7 mouse cellular contexts compared by ENCODE assay signal in genomic region chr1:37350886-37351651, GRCm38 (mm10). TPM values are rescaled to one million over a fixed set of nuclear protein-coding genes. Genes with fewer than 3 reads are reported as not detected.
DNase-seq lines count a peak whose midpoint lies in the region; ATAC-seq lines count a peak whose summit lies in the region.

No protein-coding gene starts in this region.

- no peaks in the 10 kb centered on the region for H3K9me3 ChIP-seq in midbrain, embryonic 12.5 days
- no peaks in the 10 kb centered on the region for H3K9me3 ChIP-seq in midbrain, embryonic 10.5 days (replicated peaks)
- no peaks in the 10 kb centered on the region for H3K9me3 ChIP-seq in hindbrain, embryonic 14.5 days (ENCODE audit: control insufficient read depth, low read length)

- intact Hi-C loops in left cerebral cortex, postnatal 14 days (cut with DNase I) = loop anchor here (5.0 kb wide), 1 partner anchor 49 kb away; no protein-coding TSS in a partner anchor

- H3K27ac ChIP-seq in midbrain, embryonic 12.5 days (replicated peaks) = no peak overlapping the region
- H3K27ac ChIP-seq in midbrain, embryonic 10.5 days (replicated peaks) = no peak overlapping the region
- no peak overlapping the region for H3K27ac ChIP-seq in hindbrain, embryonic 14.5 days

- peak; percentile 66; the same call in 1 of the 2 replicates for ATAC-seq in midbrain, embryonic 12.5 days (ENCODE audit: low FRiP score, low read depth)
- ATAC-seq in hindbrain, embryonic 14.5 days (ENCODE audit: low FRiP score) = peak; percentile 69
- ATAC-seq in granulocyte monocyte progenitor cell, adult 5-6 weeks (replicated peaks; ENCODE audit: poor library complexity, severe bottlenecking) = no peak

- H3K9ac ChIP-seq in midbrain, embryonic 12.5 days (replicated peaks) = no peak overlapping the region
- no peak overlapping the region for H3K9ac ChIP-seq in hindbrain, embryonic 14.5 days

- no peaks in the 10 kb centered on the region for H3K27me3 ChIP-seq in midbrain, embryonic 12.5 days
- H3K27me3 ChIP-seq in midbrain, embryonic 10.5 days (ENCODE audit: low read depth, poor library complexity, severe bottlenecking) = no peaks in the 10 kb centered on the region
- no peaks in the 10 kb centered on the region for H3K27me3 ChIP-seq in hindbrain, embryonic 14.5 days (ENCODE audit: control insufficient read depth, insufficient read depth, low read length)

- H3K36me3 ChIP-seq in midbrain, embryonic 12.5 days = no peaks in the 10 kb centered on the region
- H3K36me3 ChIP-seq in midbrain, embryonic 10.5 days = no peaks in the 10 kb centered on the region
- no peaks in the 10 kb centered on the region for H3K36me3 ChIP-seq in hindbrain, embryonic 14.5 days (replicated peaks; ENCODE audit: control insufficient read depth, insufficient read depth)

- H3K4me2 ChIP-seq in midbrain, embryonic 12.5 days (replicated peaks) = no peak overlapping the region
- H3K4me2 ChIP-seq in hindbrain, embryonic 14.5 days (replicated peaks) = no peak overlapping the region

- peaks cover 6% of the 10 kb centered on the region; the same call in 1 of the 2 replicates for H3K4me1 ChIP-seq in midbrain, embryonic 12.5 days
- H3K4me1 ChIP-seq in midbrain, embryonic 10.5 days = peaks cover 11% of the 10 kb centered on the region; the same call in 1 of the 2 replicates
- H3K4me1 ChIP-seq in hindbrain, embryonic 14.5 days (replicated peaks; ENCODE audit: control insufficient read depth, insufficient read depth, low read length) = no peaks in the 10 kb centered on the region

- 60% methylated on average over 7 of the region's 7 CpGs for WGBS in midbrain, embryonic 12.5 days
- 76% methylated on average over 7 of the region's 7 CpGs for WGBS in midbrain, embryonic 10.5 days
- WGBS in hindbrain, embryonic 14.5 days = 43% methylated on average over 7 of the region's 7 CpGs

- H3K4me3 ChIP-seq in midbrain, embryonic 12.5 days = no peak overlapping the region
- H3K4me3 ChIP-seq in midbrain, embryonic 10.5 days = no peak overlapping the region
- H3K4me3 ChIP-seq in hindbrain, embryonic 14.5 days (replicated peaks; ENCODE audit: low read length) = no peak overlapping the region

- no peak for DNase-seq in midbrain, embryonic 10.5 days (ENCODE audit: low spot score)
- DNase-seq in hindbrain, embryonic 14.5 days (ENCODE audit: low spot score) = peak; percentile 28
- peak; percentile 50 to 78 for DNase-seq in left cerebral cortex, postnatal 14 days (ENCODE audit: low spot score in 2 of 2)
- DNase-seq in right cerebral cortex, postnatal 25 days = peak; percentile 49
- no peak for DNase-seq in cerebellum, adult 9-11 months

RNA-seq across cellular contexts. Expression of gene Inpp4a, which starts 51.4 kb away (rescaled TPM):
- 27.4 and 30.6 TPM in 2 replicates for polyA plus RNA-seq in midbrain, embryonic 12.5 days (2016; fragmentation: Nextera tagmentation; extraction: Ambion mirVana)
- 11.9 and 17.4 TPM in 2 replicates for polyA plus RNA-seq in midbrain, embryonic 10.5 days (2016; fragmentation: Nextera tagmentation; extraction: Ambion mirVana)
- 63.7 and 64.3 TPM in 2 replicates for polyA plus RNA-seq in hindbrain, embryonic 14.5 days (2014; fragmentation: Nextera tagmentation; extraction: Ambion mirVana)
- 100 to 1,000 TPM; 151 to 152 TPM for total RNA-seq in left cerebral cortex, postnatal 14 days (2021)
- total RNA-seq in granulocyte monocyte progenitor cell, adult 5-6 weeks (2014; fragmentation: Nextera tagmentation) = 10.2 and 13.9 TPM in 2 replicates
- 5.6 and 7.0 TPM in 2 replicates for total RNA-seq in granulocyte monocyte progenitor cell, adult 5-6 weeks (2017)

Comparison
In these comparisons a context has a peak if more than half of its experiments do, and no peak if none do; other contexts are left out.
1. DNase-seq: peak in hindbrain, embryonic 14.5 days (single experiment), left cerebral cortex, postnatal 14 days (2 of 2) and right cerebral cortex, postnatal 25 days (single experiment); none in midbrain, embryonic 10.5 days (single experiment) and cerebellum, adult 9-11 months (single experiment).